Mouse (Mus musculus): Measurements from ENCODE around the gene Vwde.

- TF ChIP-seq POLR2A (IDR thresholded peaks at IDR 0.05; ENCODE audit: low read depth, low read length) (no peak), CTCF (IDR thresholded peaks at IDR 0.05; ENCODE audit: extremely low read depth, insufficient read length, insufficient replicate concordance, low read depth, low read length) (no peak)
Observed at GRCm38 (mm10) chr6:13180061-13180460, 44.7 kb downstream of the Vwde start.
